Mouse (Mus musculus): Measurements from ENCODE around the gene Dync1li2. TPM values are rescaled to one million over a fixed set of nuclear protein-coding genes. Genes with fewer than 3 reads are reported as not detected.

The Dync1li2 gene
- polyA plus RNA-seq, 1 experiment, result 45.0 TPM

DNA sequence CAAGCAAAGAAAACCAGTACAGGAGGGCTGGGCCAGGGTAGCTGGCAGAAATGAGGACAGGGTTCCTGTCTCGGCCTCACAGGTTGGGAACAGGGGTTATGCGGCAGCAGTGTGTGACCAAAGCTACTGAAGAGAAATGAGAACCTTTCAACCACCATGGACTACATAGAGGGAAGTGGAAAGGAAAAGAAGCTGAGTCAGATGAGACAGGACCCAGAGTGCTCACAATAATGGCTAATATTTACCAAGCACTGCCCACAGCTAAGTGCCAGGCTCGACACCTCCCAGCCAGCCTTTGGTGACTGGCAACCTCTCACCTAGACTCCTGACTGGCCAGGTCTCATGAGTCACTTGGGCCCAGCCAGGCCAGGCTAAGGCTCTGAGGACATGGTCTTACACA is 58.9 kb downstream of the Dync1li2 start:
- Histone ChIP-seq H3K36me3 (ENCODE audit: control insufficient read depth, insufficient read depth) (no peaks in the 10 kb centered on the region), H3K4me3 (no peak overlapping the region), H3K4me2 (ENCODE audit: low read depth) (no peak overlapping the region), H3K27me3 (ENCODE audit: control insufficient read depth, insufficient read depth, insufficient read length) (no peaks in the 10 kb centered on the region), H3K79me2 (ENCODE audit: control insufficient read depth, insufficient read depth) (peaks cover 9% of the 10 kb centered on the region), H3ac (ENCODE audit: control insufficient read depth, insufficient read length) (no peak overlapping the region)
- TF ChIP-seq MYOD1 (IDR thresholded peaks at IDR 0.05; ENCODE audit: control insufficient read depth in 1 of 3, insufficient read length in 2 of 3, low read depth in 2 of 3) (no peak), SRF (IDR thresholded peaks at IDR 0.05; ENCODE audit: control insufficient read depth, insufficient read length, low read depth) (no peak), MYOG (IDR thresholded peaks at IDR 0.05; ENCODE audit: control insufficient read depth in 1 of 3, insufficient read depth in 1 of 3, insufficient read length in 2 of 3, low read depth in 2 of 3) (no peak), MAX (IDR thresholded peaks at IDR 0.05; ENCODE audit: low read depth) (no peak), REST (IDR thresholded peaks at IDR 0.05; ENCODE audit: insufficient read depth, insufficient read length) (no peak)

DNA sequence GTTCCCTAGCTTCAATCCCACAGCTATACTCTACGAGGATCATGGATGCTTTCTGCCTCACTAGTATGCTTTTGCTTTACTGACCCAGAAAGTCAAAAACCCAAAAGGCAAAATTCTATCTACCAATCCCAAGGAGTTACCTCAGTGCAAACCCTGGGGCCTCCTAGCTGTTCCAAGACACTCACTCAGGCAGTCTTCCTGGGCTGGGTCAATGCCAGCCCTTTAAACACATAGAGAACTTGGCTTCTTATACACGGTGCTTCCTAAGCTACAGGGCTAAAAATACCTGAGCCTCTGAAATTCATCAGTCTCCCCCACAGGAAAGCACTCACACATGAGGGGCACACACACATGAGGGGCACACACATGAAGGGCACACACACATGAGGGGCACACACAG is 59.6 kb downstream of the Dync1li2 start:
- Histone ChIP-seq H3K4me2 (ENCODE audit: low read depth) (no peak overlapping the region), H3K27me3 (ENCODE audit: control insufficient read depth, insufficient read depth, insufficient read length) (no peaks in the 10 kb centered on the region), H3ac (ENCODE audit: control insufficient read depth, insufficient read length) (no peak overlapping the region), H3K79me2 (ENCODE audit: control insufficient read depth, insufficient read depth) (peaks cover 9% of the 10 kb centered on the region), H3K36me3 (ENCODE audit: control insufficient read depth, insufficient read depth) (no peaks in the 10 kb centered on the region), H3K4me3 (no peak overlapping the region)
- TF ChIP-seq CEBPB (IDR thresholded peaks at IDR 0.05; ENCODE audit: insufficient read depth, poor library complexity, severe bottlenecking) (no peak), MYOG (IDR thresholded peaks at IDR 0.05; ENCODE audit: control insufficient read depth in 1 of 3, insufficient read depth in 1 of 3, insufficient read length in 2 of 3, low read depth in 2 of 3) (no peak), POLR2A (IDR thresholded peaks at IDR 0.05; ENCODE audit: insufficient read length, low read depth) (no peak), E2F4 (IDR thresholded peaks at IDR 0.05; ENCODE audit: insufficient read depth) (no peak), TCF12 (IDR thresholded peaks at IDR 0.05; ENCODE audit: insufficient read depth, poor library complexity, severe bottlenecking) (no peak), MAX (IDR thresholded peaks at IDR 0.05; ENCODE audit: low read depth) (no peak), MYOD1 (IDR thresholded peaks at IDR 0.05; ENCODE audit: control insufficient read depth in 1 of 3, insufficient read length in 2 of 3, low read depth in 2 of 3) (no peak), TCF3 (IDR thresholded peaks at IDR 0.05; ENCODE audit: insufficient read length, low read depth) (no peak), POLR2AphosphoS2 (IDR thresholded peaks at IDR 0.05; ENCODE audit: insufficient read length, low read depth) (no peak), REST (IDR thresholded peaks at IDR 0.05; ENCODE audit: insufficient read depth, insufficient read length) (no peak), SRF (IDR thresholded peaks at IDR 0.05; ENCODE audit: control insufficient read depth, insufficient read length, low read depth) (no peak), USF1 (IDR thresholded peaks at IDR 0.05; ENCODE audit: low read depth) (no peak)

- Histone ChIP-seq H3K36me3 (ENCODE audit: control insufficient read depth, insufficient read depth) (no peaks in the 10 kb centered on the region), H3ac (ENCODE audit: control insufficient read depth, insufficient read length) (no peak overlapping the region), H3K27me3 (ENCODE audit: control insufficient read depth, insufficient read depth, insufficient read length) (no peaks in the 10 kb centered on the region), H3K4me2 (ENCODE audit: low read depth) (no peak overlapping the region), H3K4me3 (no peak overlapping the region), H3K79me2 (ENCODE audit: control insufficient read depth, insufficient read depth) (peaks cover 5% of the 10 kb centered on the region)
- TF ChIP-seq USF1 (IDR thresholded peaks at IDR 0.05; ENCODE audit: low read depth), result no peak
- TF ChIP-seq POLR2A (IDR thresholded peaks at IDR 0.05; ENCODE audit: insufficient read length, low read depth), result no peak
- TF ChIP-seq MAX (IDR thresholded peaks at IDR 0.05; ENCODE audit: low read depth), result no peak
- TF ChIP-seq SRF (IDR thresholded peaks at IDR 0.05; ENCODE audit: control insufficient read depth, insufficient read length, low read depth), result no peak
- no peak for TF ChIP-seq TCF3 (IDR thresholded peaks at IDR 0.05; ENCODE audit: insufficient read length, low read depth)
- TF ChIP-seq MYOG (IDR thresholded peaks at IDR 0.05; ENCODE audit: control insufficient read depth in 1 of 3, insufficient read depth in 1 of 3, insufficient read length in 2 of 3, low read depth in 2 of 3), result no peak
- TF ChIP-seq POLR2AphosphoS2 (IDR thresholded peaks at IDR 0.05; ENCODE audit: insufficient read length, low read depth), result no peak
- TF ChIP-seq MYOD1 (IDR thresholded peaks at IDR 0.05; ENCODE audit: control insufficient read depth in 1 of 3, insufficient read length in 2 of 3, low read depth in 2 of 3), result no peak
- TF ChIP-seq E2F4 (IDR thresholded peaks at IDR 0.05; ENCODE audit: insufficient read depth), result no peak
- TF ChIP-seq CEBPB (IDR thresholded peaks at IDR 0.05; ENCODE audit: insufficient read depth, poor library complexity, severe bottlenecking), result no peak
- no peak for TF ChIP-seq REST (IDR thresholded peaks at IDR 0.05; ENCODE audit: insufficient read depth, insufficient read length)
- TF ChIP-seq TCF12 (IDR thresholded peaks at IDR 0.05; ENCODE audit: insufficient read depth, poor library complexity, severe bottlenecking), result no peak
Measured at GRCm38 (mm10) chr8:104380961-104381411, 61.9 kb downstream of the Dync1li2 start.

- H3K4me3 ChIP-seq, result no peak overlapping the region
- H3K79me2 ChIP-seq (ENCODE audit: control insufficient read depth, insufficient read depth), result peaks cover 5% of the 10 kb centered on the region
- no peaks in the 10 kb centered on the region for H3K36me3 ChIP-seq (ENCODE audit: control insufficient read depth, insufficient read depth)
- no peak for TF ChIP-seq POLR2A (IDR thresholded peaks at IDR 0.05; ENCODE audit: insufficient read length, low read depth)
- TF ChIP-seq POLR2AphosphoS2 (IDR thresholded peaks at IDR 0.05; ENCODE audit: insufficient read length, low read depth), result no peak
- no peak for TF ChIP-seq TCF12 (IDR thresholded peaks at IDR 0.05; ENCODE audit: insufficient read depth, poor library complexity, severe bottlenecking)
- no peak for TF ChIP-seq MYOD1 (IDR thresholded peaks at IDR 0.05; ENCODE audit: control insufficient read depth in 1 of 3, insufficient read length in 2 of 3, low read depth in 2 of 3)
- no peak for TF ChIP-seq E2F4 (IDR thresholded peaks at IDR 0.05; ENCODE audit: insufficient read depth)
- no peak for TF ChIP-seq MAX (IDR thresholded peaks at IDR 0.05; ENCODE audit: low read depth)
- no peak for TF ChIP-seq SRF (IDR thresholded peaks at IDR 0.05; ENCODE audit: control insufficient read depth, insufficient read length, low read depth)
- TF ChIP-seq USF1 (IDR thresholded peaks at IDR 0.05; ENCODE audit: low read depth), result no peak
- no peak for TF ChIP-seq MYOG (IDR thresholded peaks at IDR 0.05; ENCODE audit: control insufficient read depth in 1 of 3, insufficient read depth in 1 of 3, insufficient read length in 2 of 3, low read depth in 2 of 3)
- TF ChIP-seq CEBPB (IDR thresholded peaks at IDR 0.05; ENCODE audit: insufficient read depth, poor library complexity, severe bottlenecking), result no peak
- TF ChIP-seq REST (IDR thresholded peaks at IDR 0.05; ENCODE audit: insufficient read depth, insufficient read length), result no peak
- no peak for TF ChIP-seq TCF3 (IDR thresholded peaks at IDR 0.05; ENCODE audit: insufficient read length, low read depth)
- no peaks in the 10 kb centered on the region for H3K27me3 ChIP-seq (ENCODE audit: control insufficient read depth, insufficient read depth, insufficient read length)
- no peak overlapping the region for H3ac ChIP-seq (ENCODE audit: control insufficient read depth, insufficient read length)
- no peak overlapping the region for H3K4me2 ChIP-seq (ENCODE audit: low read depth)
Measured at GRCm38 (mm10) chr8:104380269-104380668, 62.6 kb downstream of the Dync1li2 start.

All from myocyte (in vitro differentiated cells).